Mouse (Mus musculus): Measurements from ENCODE around the gene Zdhhc23. TPM values are rescaled to one million over a fixed set of nuclear protein-coding genes. Genes with fewer than 3 reads are reported as not detected.

The Zdhhc23 gene
- 1 to 10 TPM; 1.1 TPM for total RNA-seq (2021)
- polyA plus RNA-seq (2012; rRNA removed): 0.19 and 0.33 TPM in 2 replicates
- long read RNA-seq, partial matches to known transcripts: 0 of 1 reads
- long read RNA-seq, other reads (novel, unspliced or antisense): 1 of 1 reads

DNA sequence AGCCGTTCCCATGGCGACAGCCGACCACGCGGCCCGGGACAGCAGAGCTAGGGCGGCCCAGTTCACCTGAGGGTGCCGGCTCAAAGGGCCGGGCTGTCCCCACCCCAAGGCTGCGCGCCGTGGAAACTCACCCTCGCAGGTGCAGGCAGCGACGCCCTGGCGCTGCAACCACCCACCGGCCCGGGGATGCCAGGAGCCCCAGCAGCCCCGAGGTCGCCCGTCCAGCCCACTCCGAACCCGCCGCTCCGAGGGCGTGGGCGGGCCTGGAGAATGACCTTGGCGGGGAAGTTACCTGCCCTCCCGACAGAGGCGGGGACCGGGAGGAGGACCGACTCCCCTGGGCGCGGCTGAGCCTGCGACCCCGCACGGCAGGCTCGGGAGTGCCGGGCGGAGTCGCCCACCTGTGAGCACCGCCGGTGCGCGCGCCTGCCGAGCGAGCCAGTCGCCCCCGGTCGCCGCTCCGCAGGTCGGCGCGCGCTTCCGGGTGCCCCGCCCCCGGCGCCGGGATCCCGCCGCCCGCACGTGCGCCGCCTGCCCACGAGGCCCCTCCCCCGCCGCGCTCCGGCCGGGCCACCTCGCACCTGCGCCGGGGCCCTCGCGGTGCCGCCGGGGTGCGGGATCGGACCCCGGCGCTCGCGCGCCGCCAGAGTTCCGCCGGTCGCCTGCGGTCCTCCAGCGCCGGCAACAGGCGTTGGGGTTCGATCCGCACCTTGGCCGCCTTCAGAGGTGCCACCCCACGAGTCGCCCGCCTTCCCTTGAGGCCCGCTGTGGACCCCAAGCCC is at the start of gene Zdhhc23:
Gene Zdhhc23, minus strand, starts transcription at position 464 of the 782 bp plus-strand sequence.
- peak; percentile 58 for DNase-seq

DNA sequence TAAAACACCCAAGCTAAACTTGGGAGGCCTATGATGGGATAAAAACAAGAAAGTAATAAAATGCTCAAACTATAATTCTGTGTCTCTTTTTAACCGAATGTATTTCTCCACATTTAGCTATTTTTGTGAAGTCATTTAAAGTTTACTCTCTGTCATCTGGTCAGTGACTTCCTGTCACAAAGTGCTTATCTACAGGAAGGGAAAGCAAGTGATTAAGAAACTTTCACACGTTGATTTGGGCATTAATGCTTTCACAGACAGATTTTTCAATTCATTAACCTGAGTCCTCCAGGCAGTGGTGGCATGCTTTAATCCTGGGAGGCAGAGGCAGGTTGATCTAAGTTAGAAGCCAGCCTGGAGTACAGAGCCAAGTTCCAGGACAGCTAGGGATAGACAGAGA is 49.7 kb upstream of the Zdhhc23 start:
- no peak for DNase-seq

GRCm38 (mm10) chr16:44026822-44027221 is 47.2 kb upstream of the Zdhhc23 start:
- DNase-seq: no peak

DNA sequence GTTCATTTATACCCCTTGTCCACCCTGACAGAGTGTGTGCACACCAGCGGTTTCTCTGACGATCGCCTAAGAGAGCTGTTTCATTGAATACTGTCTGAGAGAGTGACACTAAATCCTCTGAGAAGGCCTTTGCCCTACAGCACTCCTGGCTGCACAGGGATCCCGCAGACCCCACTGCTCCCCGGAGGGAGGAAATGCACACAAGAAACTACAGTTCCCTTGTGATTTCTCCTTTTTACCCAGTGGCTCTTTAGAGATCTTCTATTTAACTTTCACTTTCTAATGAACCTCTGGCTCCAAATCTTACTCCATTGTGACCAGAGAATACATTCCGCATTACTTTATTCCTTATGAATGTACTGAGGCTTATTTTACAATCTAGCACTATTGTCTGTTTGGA is 46.6 kb upstream of the Zdhhc23 start:
- no peak for DNase-seq

GRCm38 (mm10) chr16:44018986-44019548 is 39.5 kb upstream of the Zdhhc23 start:
- DNase-seq: no peak

DNA sequence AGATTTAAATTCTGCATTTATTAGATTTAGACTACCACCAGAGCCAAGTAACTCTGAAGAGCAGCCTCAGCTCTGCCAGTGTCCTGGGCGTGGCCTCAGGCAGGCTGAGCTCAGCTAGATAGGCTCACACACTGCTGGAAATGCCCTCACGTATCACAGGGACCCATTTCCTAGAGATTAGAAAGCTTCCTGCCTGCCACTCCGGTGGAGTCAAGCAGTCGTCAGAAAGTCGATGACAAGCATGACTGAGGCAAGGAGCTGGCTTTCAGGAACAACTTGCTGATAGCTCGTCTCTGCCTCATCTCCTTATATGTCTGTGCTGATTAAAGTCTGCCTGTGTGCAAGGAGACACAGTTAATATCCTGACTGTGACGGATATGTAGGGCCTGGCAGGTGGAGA is 38.8 kb upstream of the Zdhhc23 start:
- no peak for DNase-seq

DNA sequence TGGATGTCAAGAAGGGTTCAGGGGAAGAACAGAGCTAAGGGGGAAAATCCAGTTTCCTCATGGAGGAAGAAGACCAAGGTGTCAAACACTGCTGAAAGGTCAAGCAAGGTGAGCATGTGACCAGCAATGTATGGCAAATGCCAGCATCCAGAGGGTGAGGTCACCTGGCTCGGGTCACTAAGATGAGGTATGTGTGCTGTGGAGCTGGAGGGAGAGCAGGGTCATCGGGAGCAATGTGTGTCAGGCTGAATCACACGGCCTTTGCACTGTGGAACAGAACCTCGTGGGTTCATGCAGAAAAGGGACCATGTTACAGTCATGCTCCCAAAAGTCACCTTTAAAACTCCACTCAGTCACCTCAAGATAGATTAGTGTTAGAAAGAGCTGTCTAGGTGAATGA is 38.1 kb upstream of the Zdhhc23 start:
- no peak for DNase-seq

DNA sequence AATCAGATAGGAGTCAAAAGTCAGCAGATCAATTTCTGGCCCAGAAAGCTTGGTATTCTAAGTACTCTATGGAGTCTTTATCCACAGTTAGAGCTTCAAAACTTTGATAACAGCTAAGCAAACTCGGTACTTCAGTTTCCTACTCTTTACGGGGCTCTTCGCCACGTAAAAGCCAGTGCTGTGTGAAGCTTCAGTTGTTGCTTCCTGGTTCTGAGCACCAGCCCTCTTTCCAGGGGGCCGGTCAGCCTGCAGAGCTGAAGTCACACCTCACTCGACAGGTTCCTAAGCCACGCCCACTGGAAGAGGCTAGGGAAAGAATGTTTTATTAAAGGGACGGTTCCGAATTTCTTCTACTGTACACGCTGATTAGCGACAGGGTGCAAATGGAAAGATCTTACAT is 36.6 kb upstream of the Zdhhc23 start:
- peak; percentile 48 for DNase-seq

GRCm38 (mm10) chr16:44015416-44016158 is 36.0 kb upstream of the Zdhhc23 start:
- no peak for DNase-seq

- DNase-seq: no peak
Observed at GRCm38 (mm10) chr16:44011010-44011409, 31.4 kb upstream of the Zdhhc23 start.

- DNase-seq: no peak
Observed at GRCm38 (mm10) chr16:44002086-44002485, 22.5 kb upstream of the Zdhhc23 start.

DNA sequence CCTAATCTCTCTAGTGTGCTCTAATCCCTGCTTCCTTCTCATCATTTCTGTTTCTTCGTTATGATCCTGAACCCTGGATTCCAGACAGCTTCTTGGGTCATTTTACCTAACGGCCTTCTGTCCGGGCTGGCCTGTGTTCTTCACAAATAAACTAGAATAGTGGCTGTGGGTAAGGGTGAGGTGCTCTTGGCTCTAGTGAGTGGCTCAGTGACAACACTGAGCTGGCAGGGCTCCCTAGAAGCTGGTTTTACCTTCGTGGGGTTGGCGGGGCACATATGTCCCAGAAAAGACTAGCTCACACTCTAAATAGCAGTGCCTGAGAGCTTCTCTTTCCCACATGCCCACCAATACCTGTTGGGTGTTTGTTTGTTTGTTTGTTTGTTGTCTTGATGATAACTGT is 19.9 kb upstream of the Zdhhc23 start:
- DNase-seq: peak; percentile 14

GRCm38 (mm10) chr16:43999111-43999510 is 19.5 kb upstream of the Zdhhc23 start:
- peak; percentile 35 for DNase-seq

- DNase-seq: no peak
Observed at GRCm38 (mm10) chr16:43994623-43995022, 15.0 kb upstream of the Zdhhc23 start.

GRCm38 (mm10) chr16:43986299-43986698 is 6.7 kb upstream of the Zdhhc23 start:
- DNase-seq: no peak

DNA sequence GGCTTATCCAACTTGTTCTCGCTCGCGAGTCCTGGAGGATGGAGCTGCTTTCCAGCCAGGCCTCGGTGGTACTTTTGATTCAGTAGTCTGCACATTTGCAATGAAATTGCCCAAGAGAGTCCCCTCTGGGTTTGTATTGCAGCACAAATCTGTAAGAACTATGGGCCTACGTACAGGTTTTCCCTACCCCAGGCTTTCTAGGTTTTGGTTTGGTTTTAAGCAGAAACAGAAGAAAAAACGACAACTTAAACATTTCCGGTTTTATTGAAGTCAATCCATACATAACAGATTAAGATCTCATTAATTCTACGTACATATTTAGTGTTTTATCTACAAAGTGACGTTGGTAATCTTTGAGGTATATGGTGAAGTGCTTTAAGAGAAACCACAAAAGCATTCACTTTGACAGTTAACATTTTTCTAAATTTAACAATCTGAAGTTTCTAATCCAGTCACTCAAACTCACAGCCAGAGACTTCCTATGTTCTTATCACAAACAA is 569 bp upstream of the Zdhhc23 start:
- no peak for DNase-seq

DNA sequence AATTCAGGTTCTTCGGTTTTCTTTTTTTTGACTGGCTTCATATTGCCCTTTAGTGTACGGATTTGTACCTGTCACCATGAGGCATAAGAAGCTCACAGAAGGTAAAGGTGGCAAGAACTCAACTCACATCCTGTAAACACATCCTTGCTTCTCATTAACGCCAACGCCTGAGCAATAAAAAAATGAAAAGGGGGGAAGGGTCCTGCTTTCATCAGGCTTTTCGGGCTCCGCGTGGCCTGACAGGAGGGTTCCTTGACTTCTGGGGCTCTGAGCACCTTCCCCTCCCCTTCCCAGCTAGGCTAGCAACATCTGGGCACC is 622 bp downstream of the Zdhhc23 start:
- DNase-seq: no peak

- no peak for DNase-seq
Observed at GRCm38 (mm10) chr16:43973606-43974220, 5.9 kb downstream of the Zdhhc23 start.

DNA sequence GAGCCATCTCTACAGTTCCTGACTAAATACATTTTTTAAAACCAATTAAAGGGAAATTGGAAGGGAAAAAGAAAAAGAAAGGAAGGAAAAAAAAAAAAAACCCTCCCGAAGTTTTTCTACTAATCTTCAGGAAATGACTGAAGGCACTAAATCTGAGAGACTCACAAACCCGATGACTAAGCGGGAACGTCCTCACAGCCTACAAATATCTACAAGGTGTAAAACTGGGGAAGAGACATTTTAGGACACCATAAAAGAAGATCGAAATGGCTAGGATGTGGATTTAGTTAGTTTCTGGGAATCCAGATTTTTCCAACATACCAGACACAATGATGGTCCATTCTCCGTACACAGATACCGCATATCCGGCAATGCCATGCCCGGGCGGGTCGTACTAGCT is 6.4 kb downstream of the Zdhhc23 start:
- DNase-seq: no peak

DNA sequence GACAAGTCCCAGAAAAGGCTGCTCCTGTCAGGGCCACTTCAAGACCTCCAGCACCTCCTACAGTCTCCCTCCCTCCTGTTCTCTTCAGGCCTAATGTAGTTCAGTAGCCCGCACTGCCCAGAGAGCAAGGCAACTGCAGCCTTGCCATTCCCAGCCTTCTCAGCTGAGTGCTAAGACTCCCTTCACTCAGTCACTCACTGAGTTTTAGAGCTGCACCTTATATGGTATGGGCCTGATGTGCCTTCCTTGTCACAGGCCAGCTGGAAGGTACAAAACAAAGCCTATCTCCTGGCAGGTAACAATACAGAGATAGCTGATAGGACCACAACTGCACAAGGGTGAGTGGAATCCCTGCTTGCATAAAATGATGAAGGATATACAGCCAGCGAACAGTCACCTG is 7.2 kb downstream of the Zdhhc23 start:
- no peak for DNase-seq

- no peak for DNase-seq
Observed at GRCm38 (mm10) chr16:43971741-43972140, 7.8 kb downstream of the Zdhhc23 start.

GRCm38 (mm10) chr16:43971189-43971588 is 8.4 kb downstream of the Zdhhc23 start:
- no peak for DNase-seq

Measured in adrenal gland, adult 2 months (tissue).